Mouse (Mus musculus) gastrocnemius, adult 18-20 months (tissue): ENCODE measurements at regions not wholly inside any gene's neighbourhood (a gene's known extent, or its start where the extent isn't known, plus 50 kb on each side); places are given as distances from the start of the nearest gene placed in this dataset.

ENCODE experiments used
- DNase-seq: peaks from one replicate; pipeline ENCODE4 v3.0.0; 2021; ENCODE audit warnings: low spot score

DNA sequence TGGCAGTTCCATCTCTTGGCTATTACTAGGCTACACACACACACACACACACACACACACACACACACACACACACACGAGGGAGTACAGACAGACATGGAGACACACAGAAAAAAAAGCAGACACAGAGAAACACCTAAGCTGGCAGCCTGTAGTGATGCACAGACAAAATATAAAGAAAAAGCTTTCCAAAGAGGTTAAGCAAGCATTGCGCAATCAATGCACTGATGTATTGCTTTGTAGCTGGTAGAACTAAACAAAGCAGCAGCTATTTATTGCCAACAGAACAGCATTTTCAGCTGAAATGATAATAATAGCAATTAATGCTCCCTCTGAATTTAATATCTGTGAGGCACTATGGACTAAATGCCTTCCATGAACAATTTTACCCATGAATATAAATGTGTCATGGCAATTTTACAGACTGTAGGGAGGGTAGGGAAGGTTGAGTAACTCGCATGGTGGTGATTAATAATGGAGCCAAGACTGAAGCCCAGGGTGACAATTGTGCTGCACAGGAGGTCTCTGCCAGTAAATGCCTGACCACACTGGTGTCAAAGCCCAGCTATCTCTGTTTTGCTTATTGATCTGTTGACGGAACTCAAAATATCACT is 271.7 kb downstream of the Gm11361 start:
- DNase-seq, result no peak

DNA sequence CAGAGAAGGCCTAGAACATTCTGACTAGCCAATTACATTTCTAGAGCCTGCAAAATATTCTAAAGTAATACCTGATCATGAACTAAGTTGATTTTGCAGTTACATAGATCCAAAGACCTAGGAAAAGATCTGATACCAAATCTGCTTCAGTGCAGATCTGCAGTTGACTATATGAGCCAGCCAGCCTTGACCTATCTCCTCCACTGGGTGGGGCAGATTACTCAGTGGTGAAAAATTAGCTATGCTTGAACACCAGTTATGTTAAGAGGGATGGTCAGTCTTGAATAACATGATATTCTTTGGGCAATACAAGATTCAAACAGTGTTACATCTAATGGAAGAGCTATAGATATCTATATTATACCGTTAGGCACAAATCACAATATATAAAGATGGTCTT is 269.0 kb downstream of the Gm11361 start:
- no peak for DNase-seq

DNA sequence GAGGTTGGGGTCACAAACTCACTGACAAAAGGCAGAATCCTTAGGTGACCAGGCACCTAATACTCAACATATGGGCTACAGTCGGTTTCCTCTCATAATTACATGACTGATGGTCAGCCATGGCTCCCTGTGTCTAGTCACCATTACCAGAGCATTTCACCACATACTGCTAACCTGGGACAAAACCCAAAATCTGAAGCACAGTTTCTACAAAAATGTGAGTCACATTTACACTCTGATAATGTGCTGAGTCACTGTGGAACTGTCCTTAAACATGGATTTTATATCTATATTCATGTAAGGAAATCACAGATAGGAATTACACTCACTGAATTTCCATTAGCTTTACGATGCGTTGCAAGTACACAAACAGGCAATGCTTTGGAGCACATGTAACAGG is 267.1 kb downstream of the Gm11361 start:
- DNase-seq, result no peak

DNA sequence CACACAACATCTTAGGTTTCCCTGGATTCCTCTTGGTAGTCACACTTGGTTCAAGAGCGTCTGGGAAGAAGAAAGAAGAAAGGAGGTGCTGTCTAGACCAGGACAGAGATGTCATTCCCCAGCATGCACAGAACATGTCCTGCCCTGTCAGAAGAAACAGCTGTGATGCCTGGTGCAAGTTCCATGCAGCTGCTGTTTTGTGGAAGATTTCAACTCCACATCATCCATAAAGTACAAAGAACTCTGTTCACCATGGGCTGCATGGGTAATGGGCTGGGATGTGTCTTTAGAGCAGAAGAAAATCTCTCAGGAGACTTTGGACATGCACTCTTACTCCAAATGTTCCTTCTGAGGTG is 262.8 kb downstream of the Gm11361 start:
- DNase-seq, result no peak

DNA sequence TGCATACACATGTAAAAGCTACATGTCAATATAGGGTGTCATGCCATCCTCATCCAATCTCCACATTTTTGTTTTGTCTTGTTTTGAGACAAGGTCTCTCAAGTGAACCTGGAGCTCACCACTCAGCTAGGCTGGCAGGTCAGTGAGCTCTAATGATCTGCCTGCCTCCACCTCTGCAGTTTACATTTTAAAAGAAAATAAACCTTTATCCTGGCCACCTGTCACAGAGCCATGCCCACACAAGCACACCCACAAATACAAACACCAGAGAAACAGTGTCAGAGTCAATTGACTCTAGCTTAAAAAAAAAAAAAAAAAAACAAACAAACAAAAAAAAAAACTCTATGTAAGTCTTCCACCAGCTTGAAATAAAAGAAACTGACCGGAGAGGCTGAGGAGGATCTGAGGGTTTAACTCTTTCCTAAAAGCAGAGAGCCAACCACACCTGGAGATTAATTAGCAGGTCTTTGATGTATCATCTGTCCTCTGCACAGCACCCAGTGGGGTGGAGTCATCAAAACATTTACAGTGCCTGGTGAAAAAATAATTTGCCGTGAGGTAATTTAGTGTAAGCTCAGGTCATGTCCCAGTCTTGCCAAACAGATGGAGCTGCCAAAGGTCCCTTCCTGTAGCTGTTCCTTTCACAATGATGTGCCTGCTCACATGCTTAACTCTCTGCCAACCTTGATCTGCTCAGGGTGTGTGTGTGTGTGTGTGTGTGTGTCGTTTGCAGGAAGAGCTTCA is 262.2 kb downstream of the Gm11361 start:
- no peak for DNase-seq

DNA sequence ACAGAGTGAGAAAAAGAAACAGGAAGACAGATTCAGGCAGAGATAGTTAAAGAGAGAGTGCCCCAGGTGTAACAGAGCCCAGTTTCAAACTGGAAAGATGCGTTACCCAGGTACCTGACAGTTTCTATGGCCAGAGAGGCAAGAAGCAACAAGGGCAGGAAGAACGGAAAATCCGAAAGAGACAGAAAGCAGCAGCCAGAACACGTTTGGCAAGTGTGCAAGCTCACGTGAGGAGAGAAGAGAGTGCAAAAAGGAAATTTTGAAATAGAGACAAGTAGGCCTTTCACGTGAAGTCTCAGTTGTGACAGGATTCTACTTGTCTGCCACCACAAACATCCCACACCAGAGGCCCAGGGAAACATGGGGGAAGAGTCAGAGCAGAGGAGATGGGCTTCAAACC is 259.8 kb downstream of the Gm11361 start:
- no peak for DNase-seq

DNA sequence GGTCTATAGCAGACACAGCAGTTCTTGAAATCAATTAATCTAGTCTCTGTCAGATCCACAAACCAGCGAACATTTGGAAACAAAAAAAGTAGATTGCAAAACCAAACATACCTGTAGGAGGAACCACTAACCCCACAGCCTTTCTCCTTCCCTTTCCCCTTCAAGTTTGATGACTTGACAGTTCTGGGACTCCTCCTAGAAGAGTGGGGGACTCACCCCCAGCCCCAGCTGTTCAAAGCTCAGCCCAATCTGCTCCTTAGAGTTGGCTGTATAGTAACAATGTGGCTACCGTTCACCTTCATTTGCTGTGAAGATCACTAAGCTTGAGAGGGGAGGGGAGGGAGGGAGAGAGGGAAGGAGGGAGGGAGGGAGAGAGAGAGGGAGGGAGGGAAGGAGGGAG is 259.3 kb downstream of the Gm11361 start:
- DNase-seq, result no peak

DNA sequence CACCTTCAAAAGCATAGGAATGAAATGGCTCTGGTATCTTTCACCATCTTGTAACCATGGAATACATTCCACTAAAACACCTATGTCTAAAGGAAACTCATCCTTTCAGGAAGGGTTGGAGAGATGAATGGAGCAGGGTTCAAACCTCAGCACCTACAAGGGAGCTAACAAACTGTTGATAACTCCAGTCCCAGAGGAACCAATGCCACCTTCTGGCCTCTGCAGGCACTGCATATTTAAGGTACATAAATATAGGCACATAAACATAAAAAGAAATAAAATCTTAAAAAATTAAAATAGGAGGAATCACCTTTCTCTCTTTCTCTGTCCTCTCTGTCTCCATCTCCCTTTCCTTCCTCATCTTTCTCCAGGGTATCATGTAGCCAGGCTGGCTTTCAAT is 256.9 kb downstream of the Gm11361 start:
- DNase-seq, result no peak

DNA sequence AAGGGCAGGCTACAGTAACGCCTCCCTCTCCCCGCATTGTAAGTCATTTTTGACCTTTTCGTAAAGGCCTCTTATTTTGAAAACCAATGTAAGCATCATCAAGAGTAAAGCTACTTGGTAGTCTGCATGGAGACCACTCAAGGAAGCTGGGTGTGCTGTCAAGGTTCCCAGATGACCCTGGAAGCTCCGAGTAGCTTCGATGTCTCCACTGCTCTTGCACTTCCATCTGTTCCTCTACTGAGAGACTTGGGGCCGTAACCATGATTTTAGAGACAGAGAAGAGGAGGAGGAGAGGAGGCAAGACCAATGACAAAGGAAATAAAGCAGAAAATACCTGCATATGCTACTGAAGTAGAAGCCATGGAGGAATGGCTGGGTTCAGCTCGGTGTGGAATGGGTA is 256.0 kb downstream of the Gm11361 start:
- no peak for DNase-seq

DNA sequence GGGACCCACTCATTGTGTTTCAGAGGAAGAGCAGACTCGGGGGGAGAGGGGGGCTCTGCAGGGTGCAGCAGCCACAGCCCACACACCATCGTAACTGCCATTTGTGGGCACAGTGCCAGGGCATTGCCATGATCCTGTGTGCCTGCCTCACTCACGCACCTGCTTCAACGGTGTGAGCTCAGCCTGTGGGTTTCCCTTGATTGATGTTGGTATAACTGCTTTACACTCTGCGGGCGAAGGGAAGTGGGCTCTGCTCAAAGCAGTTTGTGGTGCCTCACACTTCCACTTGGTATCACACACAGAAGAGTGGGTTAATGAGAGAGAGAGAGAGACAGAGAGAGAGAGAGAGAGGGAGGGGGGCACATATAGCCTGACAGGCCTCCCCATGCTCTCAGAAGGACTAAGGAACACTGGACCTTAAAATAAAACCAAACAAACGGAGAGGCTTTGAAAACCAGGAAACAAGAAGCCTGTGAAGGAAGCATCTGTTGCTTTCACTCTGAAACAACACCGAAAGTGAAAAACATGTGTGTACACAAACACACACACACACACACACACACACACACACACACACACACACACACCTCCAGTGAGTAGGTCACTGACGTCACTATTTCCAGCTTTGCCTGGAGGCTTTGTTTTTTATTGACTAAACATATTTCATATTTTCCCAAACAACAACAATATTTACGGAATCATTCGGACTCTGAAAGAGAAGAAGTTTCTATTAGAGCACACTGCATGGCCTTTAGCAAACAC is 255.4 kb downstream of the Gm11361 start:
- no peak for DNase-seq

DNA sequence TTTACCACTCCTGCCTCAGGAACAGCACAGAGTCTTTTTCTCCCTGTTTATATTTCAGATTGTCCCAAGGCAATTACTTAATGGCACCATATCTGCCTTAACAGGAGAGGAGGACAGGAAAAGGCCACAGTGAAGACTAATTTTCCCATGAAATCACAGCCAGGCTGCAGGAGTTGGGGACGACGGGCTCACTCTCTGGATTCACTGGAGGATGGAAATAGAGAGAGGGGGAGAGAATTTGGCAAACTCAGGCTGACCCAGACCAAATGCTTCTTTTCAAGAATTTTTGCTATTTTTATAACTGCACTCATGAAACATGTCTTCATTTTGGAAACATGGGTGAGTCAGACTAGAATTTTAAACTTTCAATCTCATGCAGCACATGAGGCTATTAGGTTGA is 250.9 kb downstream of the Gm11361 start:
- DNase-seq, result no peak

DNA sequence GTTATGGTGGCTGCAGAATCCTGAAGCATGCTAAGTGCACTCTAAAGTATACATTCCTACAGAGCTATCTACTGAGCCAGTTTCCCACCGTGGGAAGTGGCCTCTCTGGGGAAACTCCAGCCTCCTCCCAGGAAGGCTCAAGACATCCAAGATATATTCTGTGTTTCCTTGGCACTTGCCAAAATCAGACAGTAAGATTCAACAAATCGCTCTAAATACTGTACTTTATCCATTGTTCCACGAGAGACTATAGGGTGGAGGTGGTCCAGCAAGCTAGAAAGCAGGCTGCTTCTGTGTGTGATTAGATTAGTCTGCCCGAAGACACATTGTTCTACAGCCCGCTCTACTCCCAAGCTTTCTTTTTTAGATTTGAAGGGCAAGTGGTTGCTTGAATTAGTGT is 250.5 kb downstream of the Gm11361 start:
- DNase-seq, result no peak

DNA sequence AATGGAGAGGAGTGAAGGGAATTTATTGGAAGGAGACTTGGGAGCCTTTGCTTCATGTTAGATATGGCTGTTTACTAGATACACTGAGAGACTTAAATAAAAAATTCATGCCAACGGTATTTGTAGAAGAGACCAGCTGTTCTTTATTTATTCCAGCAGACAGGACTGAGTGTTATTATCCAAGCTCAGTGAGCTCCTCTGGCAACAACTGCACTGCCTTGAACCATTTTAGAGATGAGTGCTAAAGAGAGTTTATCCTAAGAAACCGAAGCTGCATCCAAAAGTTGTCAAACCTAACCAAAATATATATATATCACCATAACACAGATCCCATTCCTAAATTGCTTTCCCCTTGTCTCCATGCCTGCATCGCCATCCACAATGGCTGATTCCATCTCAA is 247.0 kb downstream of the Gm11361 start:
- no peak for DNase-seq

DNA sequence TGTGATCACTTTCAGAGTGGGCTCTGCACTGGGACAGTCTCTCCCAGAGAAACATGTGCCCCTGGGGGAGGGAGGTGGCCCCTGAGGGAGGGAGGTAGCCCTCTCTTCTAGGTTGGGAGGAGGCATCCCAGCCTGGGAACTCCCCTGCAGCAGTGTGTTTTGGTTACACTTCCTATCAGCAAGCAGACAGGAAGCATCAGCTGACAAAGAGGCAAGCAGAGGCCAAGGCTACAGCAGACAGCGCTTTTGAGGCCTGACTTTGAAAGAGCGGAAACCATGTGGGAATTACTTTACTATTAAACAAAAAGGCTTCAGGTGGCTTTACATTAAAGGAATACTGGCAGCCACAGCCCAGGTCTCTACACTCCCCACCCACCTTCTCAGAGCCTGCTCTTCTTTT is 244.8 kb downstream of the Gm11361 start:
- peak; percentile 6 for DNase-seq

DNA sequence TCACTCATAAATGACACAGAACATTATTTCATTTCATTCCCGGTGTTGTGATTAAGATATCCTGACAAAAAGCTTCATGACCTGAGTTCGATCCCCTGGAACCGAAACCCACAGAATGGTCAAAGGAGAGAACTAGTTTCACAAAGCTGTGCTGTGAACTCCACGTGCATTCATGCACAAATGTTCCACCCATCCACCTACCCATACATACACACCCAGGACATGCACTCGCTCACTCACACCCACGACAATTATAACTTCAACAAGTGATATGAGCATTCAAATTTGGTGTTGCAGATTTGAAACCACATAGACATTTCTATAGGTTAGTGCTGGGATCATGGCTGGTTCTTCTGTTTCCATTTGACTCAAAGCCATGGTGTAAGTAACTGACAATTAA is 243.4 kb downstream of the Gm11361 start:
- no peak for DNase-seq

DNA sequence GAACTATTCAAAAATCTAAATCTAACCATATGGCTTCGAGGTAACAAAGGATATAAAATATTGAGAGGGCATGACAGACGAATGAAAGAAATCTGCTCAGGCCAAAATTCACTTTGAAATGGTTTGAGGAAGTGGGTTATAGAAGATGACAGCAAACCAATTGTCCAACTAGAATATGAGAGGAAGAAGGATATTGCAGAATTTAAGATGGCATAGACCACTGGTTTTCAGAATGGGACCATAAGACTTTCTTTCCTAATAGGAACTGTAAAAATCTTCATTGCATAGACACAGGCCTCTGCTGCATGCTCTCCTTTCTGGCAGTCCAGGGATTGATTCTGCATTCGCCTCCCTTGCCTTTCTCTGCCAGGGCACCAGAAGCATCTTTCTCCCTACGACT is 240.2 kb downstream of the Gm11361 start:
- DNase-seq, result no peak

DNA sequence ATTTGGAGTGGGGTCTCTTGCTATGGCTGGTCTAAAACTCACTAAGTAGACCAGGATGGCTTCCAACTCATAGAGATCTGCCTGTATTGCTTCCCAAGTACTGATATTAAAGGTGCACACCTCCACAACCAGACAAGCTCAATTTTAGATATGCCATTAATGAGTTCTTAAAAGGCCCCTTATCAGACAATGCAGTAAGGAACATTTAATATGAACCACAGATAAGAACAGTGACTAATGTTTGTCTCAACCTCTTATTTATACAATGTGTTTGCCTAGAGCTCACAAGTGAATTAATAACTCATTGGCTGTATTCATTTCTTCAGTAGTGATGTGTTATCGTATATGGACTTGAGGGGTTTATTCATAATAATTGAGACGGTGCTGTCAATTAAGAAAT is 234.7 kb downstream of the Gm11361 start:
- DNase-seq, result no peak

DNA sequence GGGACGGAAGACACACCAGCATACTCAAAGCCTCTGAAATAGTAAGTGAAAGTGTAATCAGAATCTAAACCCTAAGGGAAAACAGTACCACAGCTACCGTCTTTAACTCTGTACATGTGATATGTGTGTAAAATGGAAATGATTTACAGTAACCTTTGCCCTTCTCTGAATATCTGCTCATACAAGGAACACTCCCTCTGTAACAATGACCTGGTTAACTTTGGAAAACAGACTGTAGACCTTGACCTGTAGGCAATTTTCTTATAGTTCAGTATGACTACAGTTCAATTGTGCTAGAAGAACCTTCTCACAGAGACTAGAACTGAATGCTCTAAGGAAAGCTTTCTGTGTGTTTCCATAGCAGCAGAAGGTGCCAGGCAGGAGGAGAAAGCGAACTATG is 226.4 kb downstream of the Gm11361 start:
- no peak for DNase-seq

DNA sequence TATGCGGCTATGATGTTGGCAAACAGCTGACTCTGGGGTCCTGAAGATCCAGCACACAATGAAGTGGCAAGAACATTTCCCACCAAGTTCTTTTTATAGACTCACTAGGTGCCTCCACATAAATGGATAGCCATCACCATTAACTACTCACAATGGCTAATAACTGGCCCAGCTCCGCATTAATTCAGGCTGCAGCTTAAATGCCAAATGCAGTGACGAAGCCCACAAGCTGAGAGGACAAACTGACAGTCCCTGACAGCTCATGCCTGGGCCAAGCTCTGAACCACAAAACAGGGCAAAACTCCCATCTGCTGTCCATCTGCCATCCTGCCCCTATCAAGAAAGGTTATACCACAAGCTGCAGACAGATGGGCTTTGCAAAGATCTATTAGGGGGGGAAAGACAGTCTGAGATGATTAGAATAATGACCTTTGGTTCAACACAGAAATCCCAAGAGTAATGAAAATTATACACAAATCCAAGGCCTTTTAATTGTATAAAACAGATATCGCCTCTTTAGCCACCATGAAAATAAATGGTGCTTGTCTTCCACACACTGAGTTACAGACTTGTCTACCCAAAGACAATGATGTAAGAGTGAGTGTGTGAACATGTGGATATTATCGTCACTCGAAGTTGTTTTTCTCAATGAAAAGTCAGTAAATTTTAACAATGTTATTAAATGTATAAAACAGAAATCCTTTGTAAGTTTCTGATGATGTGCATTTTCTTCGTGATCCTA is 224.1 kb downstream of the Gm11361 start:
- no peak for DNase-seq

DNA sequence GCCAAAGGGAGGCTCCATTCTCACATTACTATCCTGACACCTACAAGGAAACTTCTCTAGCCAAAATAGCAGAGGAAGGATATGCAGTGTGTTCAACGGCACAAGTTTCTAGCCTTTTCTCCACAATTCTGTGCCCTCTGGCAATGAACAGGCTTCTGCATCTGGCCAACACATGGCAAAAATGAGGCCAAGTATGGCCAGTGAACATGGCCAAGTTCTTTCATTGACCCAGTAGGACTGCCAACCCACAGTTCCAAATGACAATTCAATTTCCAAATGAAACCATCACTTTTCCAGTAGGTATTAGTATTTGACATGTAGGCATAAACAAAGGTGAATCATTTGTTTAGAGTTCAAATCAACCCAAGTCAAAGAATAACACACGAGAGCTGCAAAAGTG is 208.8 kb downstream of the Gm11361 start:
- DNase-seq, result no peak

DNA sequence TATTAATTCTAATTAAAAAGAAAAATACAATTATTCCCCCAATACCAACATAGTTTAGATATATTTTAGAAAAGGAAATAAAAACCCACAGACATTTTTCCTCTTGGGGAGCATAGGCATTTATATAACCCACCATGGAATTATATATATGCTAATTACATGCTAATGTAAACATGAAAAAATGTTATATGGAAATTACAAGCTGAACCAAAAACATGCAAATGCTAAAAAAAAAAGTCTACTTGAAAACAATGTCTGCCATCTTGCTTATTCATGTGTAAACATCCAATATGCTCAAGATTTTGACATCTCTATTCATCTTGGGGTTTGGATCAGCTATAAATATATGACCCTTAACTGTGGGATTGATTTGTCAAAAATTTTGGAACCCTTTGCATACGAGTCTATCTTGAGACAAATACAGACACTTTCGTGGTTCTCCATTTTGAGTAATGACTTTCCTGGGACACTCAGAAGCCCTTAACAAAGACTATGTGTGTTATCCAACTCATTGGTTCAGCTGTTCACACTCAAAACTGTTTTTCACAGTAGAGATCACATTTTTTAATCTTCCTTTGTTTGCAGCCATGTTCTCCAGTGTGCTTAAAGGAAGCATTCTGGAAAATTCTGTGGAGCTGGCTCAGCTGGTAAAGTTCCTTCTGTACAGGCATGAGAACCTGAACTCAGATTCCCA is 208.0 kb downstream of the Gm11361 start:
- DNase-seq, result no peak

DNA sequence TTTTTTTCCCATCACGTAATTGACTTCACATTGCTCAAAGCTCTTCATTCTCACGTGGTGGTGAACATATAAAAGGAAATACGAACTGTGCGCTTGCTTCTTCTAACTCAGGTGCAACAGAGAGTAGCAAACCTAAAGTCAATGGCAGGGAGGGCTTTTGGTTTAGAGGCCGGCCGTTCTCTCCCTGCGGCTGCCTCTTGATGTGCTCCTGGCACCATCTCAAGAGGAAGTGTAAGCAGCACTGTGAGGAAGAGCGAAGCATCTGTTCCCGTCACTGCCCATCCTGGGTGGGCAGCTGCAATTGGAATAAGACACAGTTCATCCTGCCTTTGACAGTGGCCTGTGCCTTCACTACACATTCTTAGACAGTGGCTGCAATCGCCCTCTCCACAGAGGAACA is 204.0 kb downstream of the Gm11361 start:
- no peak for DNase-seq
